Mouse (Mus musculus) hindbrain, embryonic 16.5 days (tissue): ENCODE measurements at regions not wholly inside any gene's neighbourhood (a gene's known extent, or its start where the extent isn't known, plus 50 kb on each side); places are given as distances from the start of the nearest gene placed in this dataset.

Source experiments
- ATAC-seq: fragments of 200-750 bp; cut with Nextera tagmentation; 2 replicates; pipeline ENCODE4 v1.8.0; 2017; ENCODE audit warnings: moderate TSS enrichment, moderate library complexity
- H3K27ac ChIP-seq: fragments of 300-500 bp; sonication (generic); 2 replicates; pipeline ENCODE4 v1.5.1; 2014; ENCODE audit warnings: low read depth, mild to moderate bottlenecking, control low read depth, low read length, moderate library complexity
- H3K27me3 ChIP-seq: fragments of 300-500 bp; sonication (generic); replicated peaks from 2 replicates; pipeline ENCODE4 v1.6.1; 2014; ENCODE audit warnings: low read length; ENCODE audit not compliant: control insufficient read depth, insufficient read depth
- H3K36me3 ChIP-seq: fragments of 300-500 bp; sonication (generic); 2 replicates; pipeline ENCODE4 v1.6.1; 2014; ENCODE audit warnings: mild to moderate bottlenecking, low read length, moderate library complexity, mixed read lengths; ENCODE audit not compliant: control insufficient read depth, insufficient read depth
- H3K4me1 ChIP-seq: fragments of 300-500 bp; sonication (generic); 2 replicates; pipeline ENCODE4 v1.6.1; 2014; ENCODE audit warnings: low read depth, low read length; ENCODE audit not compliant: control insufficient read depth, insufficient read depth
- H3K4me2 ChIP-seq: fragments of 300-500 bp; sonication (generic); 2 replicates; pipeline ENCODE4 v1.6.1; 2014; ENCODE audit warnings: mild to moderate bottlenecking, low read length, control low read depth, moderate library complexity
- H3K4me3 ChIP-seq: fragments of 300-500 bp; sonication (generic); 2 replicates; pipeline ENCODE4 v1.5.1; 2014; ENCODE audit warnings: mild to moderate bottlenecking, low read length, control low read depth, moderate library complexity
- H3K9ac ChIP-seq: fragments of 300-500 bp; sonication (generic); 2 replicates; pipeline ENCODE4 v1.6.1; 2014; ENCODE audit warnings: low read depth, mild to moderate bottlenecking, control low read depth, low read length, moderate library complexity
- H3K9me3 ChIP-seq: fragments of 300-500 bp; sonication (generic); 2 replicates; pipeline ENCODE4 v1.6.1; 2014; ENCODE audit warnings: mild to moderate bottlenecking, low read length, moderate library complexity; ENCODE audit not compliant: control insufficient read depth
- WGBS: fragments of 180-500 bp; shearing (Covaris S2); extraction: QIAGEN DNeasy Blood & Tissue Kit; methylation state at CpG from one replicate; pipeline ENCODE4 v1.1.7; 2014; 5-methylcytosine and 5-hydroxymethylcytosine counted together

- Histone ChIP-seq H3K4me3 (no peak overlapping the region), H3K4me2 (no peak overlapping the region), H3K27ac (no peak overlapping the region), H3K9me3 (no peaks in the 10 kb centered on the region), H3K27me3 (no peaks in the 10 kb centered on the region), H3K9ac (no peak overlapping the region), H3K36me3 (no peaks in the 10 kb centered on the region), H3K4me1 (no peaks in the 10 kb centered on the region)
- WGBS = 88% methylated on average over 8 of the region's 8 CpGs
- ATAC-seq = no peak
Observed at GRCm38 (mm10) chr14:67626181-67626580, 1617.2 kb upstream of the Gulo start.

DNA sequence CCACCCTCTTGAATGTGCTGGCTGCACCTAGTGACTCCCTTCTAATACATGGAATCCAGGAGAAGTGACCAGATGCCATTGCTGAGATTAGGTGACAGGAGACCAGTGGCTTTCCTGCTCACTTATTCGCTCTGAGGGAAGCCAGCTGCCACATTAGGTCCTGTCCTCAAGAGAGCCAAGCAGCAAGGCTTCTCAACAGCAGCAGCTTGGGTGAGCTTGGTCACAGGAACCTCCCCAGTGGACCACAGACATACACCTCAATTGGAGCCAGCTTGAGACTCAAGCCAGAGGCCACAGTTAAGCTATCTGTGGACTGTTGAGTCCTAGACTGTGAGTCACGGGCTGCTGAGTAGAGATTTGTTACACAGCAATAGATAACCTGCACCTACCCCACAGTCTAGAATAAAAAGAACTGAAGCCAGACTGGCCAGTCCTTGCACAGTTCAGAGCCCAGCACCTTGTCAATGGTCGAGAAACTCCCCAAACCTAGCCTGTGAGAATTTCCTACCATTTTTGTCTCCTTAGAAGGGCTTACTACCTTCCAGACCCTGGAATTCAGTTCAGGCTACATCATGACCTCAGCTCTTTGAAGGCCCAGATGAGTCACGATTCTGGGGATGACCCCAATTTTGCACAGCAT lies 1615.0 kb upstream of the Gulo start:
- Histone ChIP-seq H3K4me1 (no peaks in the 10 kb centered on the region), H3K4me3 (no peak overlapping the region), H3K9me3 (no peaks in the 10 kb centered on the region), H3K27ac (no peak overlapping the region), H3K9ac (no peak overlapping the region), H3K4me2 (no peak overlapping the region), H3K36me3 (no peaks in the 10 kb centered on the region), H3K27me3 (no peaks in the 10 kb centered on the region)
- ATAC-seq = no peak
- 81% methylated on average over 4 of the region's 4 CpGs for WGBS

DNA sequence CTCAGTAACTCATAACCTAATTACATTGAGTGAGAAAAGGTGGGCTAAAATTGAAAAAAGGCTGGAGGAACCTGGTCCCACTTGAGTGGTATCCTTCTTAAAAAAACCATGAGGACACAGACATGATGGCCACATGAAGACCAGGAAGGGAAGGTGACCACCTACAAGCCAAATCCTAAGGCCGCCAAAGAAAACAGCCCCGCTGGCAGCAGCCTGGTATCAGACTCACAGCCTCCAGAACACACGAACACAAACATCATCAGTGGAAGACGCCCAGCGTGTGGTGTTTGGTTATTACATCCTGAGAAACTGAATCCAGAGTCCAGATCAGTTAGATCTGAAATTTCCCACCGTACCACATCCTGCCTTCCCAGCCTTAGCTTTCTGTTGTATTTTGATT lies 1613.9 kb upstream of the Gulo start:
- no peak overlapping the region for H3K27ac ChIP-seq
- H3K4me3 ChIP-seq = no peak overlapping the region
- H3K9ac ChIP-seq = no peak overlapping the region
- H3K4me1 ChIP-seq = no peaks in the 10 kb centered on the region
- no peak overlapping the region for H3K4me2 ChIP-seq
- H3K36me3 ChIP-seq = no peaks in the 10 kb centered on the region
- H3K27me3 ChIP-seq = no peaks in the 10 kb centered on the region
- H3K9me3 ChIP-seq = no peaks in the 10 kb centered on the region
- 89% methylated on average over 6 of the region's 6 CpGs for WGBS
- ATAC-seq = no peak

GRCm38 (mm10) chr14:67621486-67621885 lies 1612.5 kb upstream of the Gulo start:
- no peaks in the 10 kb centered on the region for H3K27me3 ChIP-seq
- H3K4me3 ChIP-seq = no peak overlapping the region
- H3K36me3 ChIP-seq = no peaks in the 10 kb centered on the region
- no peak for ATAC-seq
- no peaks in the 10 kb centered on the region for H3K4me1 ChIP-seq
- H3K9ac ChIP-seq = no peak overlapping the region
- WGBS = 61% methylated on average over 2 of the region's 2 CpGs
- no peaks in the 10 kb centered on the region for H3K9me3 ChIP-seq
- H3K4me2 ChIP-seq = no peak overlapping the region
- H3K27ac ChIP-seq = no peak overlapping the region

DNA sequence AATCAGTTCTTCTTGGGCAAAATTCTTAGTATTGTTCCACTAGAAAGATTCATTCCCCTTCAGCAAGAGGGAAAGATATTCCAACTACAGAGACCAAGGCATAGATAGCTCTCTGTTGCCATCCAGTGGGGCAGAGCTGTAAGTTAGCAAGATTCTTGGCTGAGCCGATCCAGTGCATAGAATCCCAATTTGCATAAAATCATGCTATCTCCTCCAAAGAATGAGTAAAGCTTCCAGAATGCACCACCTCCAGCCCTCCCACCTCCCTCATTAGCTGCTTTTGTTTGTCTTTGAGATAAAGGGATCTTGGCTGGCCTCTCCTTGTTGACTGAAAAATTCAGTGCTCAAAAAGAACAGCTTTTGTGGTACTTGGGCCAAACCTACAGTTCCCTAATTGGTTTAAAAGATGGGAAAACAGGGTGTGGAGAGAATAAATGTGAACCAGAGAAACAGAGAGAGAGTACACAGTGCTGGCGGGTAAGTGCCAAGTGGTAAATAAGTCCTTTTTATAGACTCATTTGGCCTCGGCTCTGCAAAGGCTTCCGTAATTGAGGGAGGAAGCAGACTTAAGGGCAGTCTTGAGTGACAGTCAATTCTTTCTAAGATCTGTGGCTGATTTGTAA lies 1612.0 kb upstream of the Gulo start:
- Histone ChIP-seq H3K4me3 (no peak overlapping the region), H3K36me3 (no peaks in the 10 kb centered on the region), H3K27ac (no peak overlapping the region), H3K27me3 (no peaks in the 10 kb centered on the region; the same call in 1 of the 2 replicates), H3K4me2 (no peak overlapping the region), H3K9ac (no peak overlapping the region), H3K4me1 (no peaks in the 10 kb centered on the region), H3K9me3 (no peaks in the 10 kb centered on the region)
- peak; percentile 82 for ATAC-seq
- 44% methylated on average over 4 of the region's 4 CpGs for WGBS

- no peak for ATAC-seq
- Histone ChIP-seq H3K4me3 (no peak overlapping the region), H3K9me3 (no peaks in the 10 kb centered on the region), H3K9ac (no peak overlapping the region), H3K27ac (no peak overlapping the region), H3K4me2 (no peak overlapping the region), H3K27me3 (no peaks in the 10 kb centered on the region; the same call in 1 of the 2 replicates), H3K36me3 (no peaks in the 10 kb centered on the region), H3K4me1 (no peaks in the 10 kb centered on the region)
- 69% methylated on average over 4 of the region's 4 CpGs for WGBS
Observed at GRCm38 (mm10) chr14:67619571-67619970, 1610.6 kb upstream of the Gulo start.

DNA sequence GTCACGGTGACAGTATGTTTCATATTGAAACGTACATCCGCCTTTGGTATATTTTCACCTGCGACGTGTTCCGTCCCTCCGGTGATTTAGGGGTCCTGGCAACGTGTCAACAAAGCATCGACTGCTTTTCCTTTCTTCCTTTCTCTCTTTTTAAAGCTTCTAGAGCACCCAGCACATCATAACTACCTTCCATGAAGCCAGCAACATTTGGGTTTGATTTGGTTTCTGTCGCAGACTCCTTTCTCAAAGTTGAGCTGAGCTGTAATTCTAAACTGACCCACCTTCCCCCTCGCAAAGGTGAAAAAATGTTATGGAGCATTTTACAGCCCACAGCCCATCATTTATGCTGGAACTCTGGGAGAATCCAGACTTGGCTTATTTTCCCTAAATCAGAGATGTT lies 1605.4 kb upstream of the Gulo start:
- H3K4me1 ChIP-seq = peaks cover 2% of the 10 kb centered on the region
- 81% methylated on average over 11 of the region's 11 CpGs for WGBS
- H3K27ac ChIP-seq = no peak overlapping the region
- no peak for ATAC-seq
- no peak overlapping the region for H3K4me3 ChIP-seq
- H3K27me3 ChIP-seq = peaks cover 2% of the 10 kb centered on the region; the same call in 1 of the 2 replicates
- H3K9ac ChIP-seq = no peak overlapping the region
- no peaks in the 10 kb centered on the region for H3K36me3 ChIP-seq
- no peaks in the 10 kb centered on the region for H3K9me3 ChIP-seq
- H3K4me2 ChIP-seq = no peak overlapping the region

DNA sequence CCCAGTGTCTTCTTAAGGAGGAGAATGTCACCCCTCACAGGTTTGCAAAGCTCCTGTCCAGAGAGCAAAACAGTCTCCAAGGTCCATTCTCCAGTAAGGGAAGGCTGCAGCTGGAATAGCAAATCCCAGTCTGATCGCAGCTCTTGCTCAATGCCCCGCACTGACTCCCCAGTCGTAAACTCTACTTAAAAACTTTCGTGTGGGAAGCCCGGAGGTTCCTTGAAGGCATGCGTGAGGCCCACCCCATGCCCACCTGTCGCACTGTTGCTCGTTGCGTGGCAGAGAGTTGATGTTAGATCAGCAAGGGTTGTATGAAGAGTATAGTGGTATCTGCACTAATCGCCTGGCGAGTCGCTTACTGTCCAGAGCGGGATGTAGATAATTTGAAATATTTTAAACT lies 1604.7 kb upstream of the Gulo start:
- 88% methylated on average over 13 of the region's 13 CpGs for WGBS
- Histone ChIP-seq H3K4me1 (peaks cover 2% of the 10 kb centered on the region), H3K9ac (no peak overlapping the region), H3K4me2 (no peak overlapping the region; the same call in none of the 2 replicates), H3K36me3 (no peaks in the 10 kb centered on the region), H3K9me3 (no peaks in the 10 kb centered on the region), H3K27me3 (peaks cover 2% of the 10 kb centered on the region; the same call in 1 of the 2 replicates), H3K27ac (no peak overlapping the region), H3K4me3 (no peak overlapping the region)
- ATAC-seq = no peak

- no peak overlapping the region for H3K27ac ChIP-seq
- no peaks in the 10 kb centered on the region for H3K9me3 ChIP-seq
- no peak overlapping the region for H3K9ac ChIP-seq
- H3K27me3 ChIP-seq = peaks cover 2% of the 10 kb centered on the region; the same call in 1 of the 2 replicates
- 32% methylated on average over 14 of the region's 14 CpGs for WGBS
- H3K4me3 ChIP-seq = peak overlapping the region; percentile 3; the same call in 1 of the 2 replicates
- H3K36me3 ChIP-seq = no peaks in the 10 kb centered on the region
- peaks cover 4% of the 10 kb centered on the region for H3K4me1 ChIP-seq
- no peak for ATAC-seq
- peak overlapping the region; percentile 28 for H3K4me2 ChIP-seq
Observed at GRCm38 (mm10) chr14:67613221-67613620, 1604.2 kb upstream of the Gulo start.
